Mouse (Mus musculus): Measurements from ENCODE around the gene Pard6a.

DNA sequence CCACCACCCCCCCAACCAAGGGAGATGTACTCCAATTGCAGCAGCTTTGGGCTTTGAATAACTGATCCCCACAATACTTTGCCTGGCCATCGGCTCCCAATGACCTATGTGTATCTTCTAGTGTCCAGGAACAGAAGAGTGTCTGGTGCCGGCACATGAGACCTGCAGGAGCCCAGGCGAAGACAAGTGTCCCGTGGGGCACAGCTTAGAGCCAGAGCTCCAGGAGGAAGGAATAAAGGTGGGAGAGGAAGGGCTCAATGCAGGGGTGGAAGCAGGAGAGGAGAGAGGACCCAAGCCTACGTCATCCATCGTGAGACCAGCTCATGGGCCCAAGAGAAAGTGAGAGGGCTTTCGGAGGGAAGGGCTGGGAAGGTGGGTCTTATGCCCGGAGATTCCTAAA is 7.7 kb downstream of the Pard6a start:
- TF ChIP-seq EP300 (IDR thresholded peaks at IDR 0.05; ENCODE audit: low read depth) (no peak), CTCF (IDR thresholded peaks at IDR 0.05; ENCODE audit: low read depth) (no peak)

Measured in heart, postnatal 0 days (tissue).